Mouse (Mus musculus) B cell, adult (primary cell): ENCODE data around the gene Rp9. TPM values are rescaled to one million over a fixed set of nuclear protein-coding genes. Genes with fewer than 3 reads are reported as not detected.

Source experiments
- total RNA-seq: library from RNA; stranded (reverse); gene quantifications from 4 replicates; pipeline ENCODE4 v1.2.4, GENCODE M21; 2023; ENCODE audit not compliant: inconsistent age

Rp9 gene
- total RNA-seq: 63.6 to 83.4 TPM (median 72.1 TPM) in 4 replicates

GRCm38 (mm10) chr9:22469643-22470042 lies at the start of gene Rp9:
Gene Rp9 (minus strand): TSS chr9:22469743.

GRCm38 (mm10) chr9:22475424-22475868 lies 5.9 kb upstream of the Rp9 start, which contains the start of gene Bbs9:
Gene Bbs9 (plus strand): TSS chr9:22475715.

DNA sequence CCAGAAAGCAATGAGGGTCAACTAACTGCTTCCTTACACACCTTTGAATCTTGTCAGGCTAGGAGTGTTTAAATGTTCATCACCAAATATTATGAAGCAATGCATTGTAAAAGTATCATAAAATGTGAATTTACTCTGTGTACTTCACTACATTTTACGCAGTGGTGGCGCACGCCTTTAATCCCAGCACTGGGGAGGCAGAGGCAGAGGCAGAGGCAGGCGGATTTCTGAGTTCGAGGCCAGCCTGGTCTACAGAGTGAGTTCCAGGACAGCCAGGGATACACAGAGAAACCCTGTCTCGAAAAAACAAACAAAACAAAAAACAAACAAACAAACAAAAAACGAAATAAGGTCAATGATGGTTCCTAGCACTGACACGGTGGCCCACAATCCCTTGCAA lies 15.6 kb downstream of the Rp9 start, which contains the start of gene Gm17545:
Gene Gm17545 (plus strand): TSS at position 301 of the 400 bp plus-strand sequence.

GRCm38 (mm10) chr9:22411002-22411857 lies 58.3 kb downstream of the Rp9 start, which contains the start of gene 9530077C05Rik:
Gene 9530077C05Rik (plus strand): TSS chr9:22411513.

DNA sequence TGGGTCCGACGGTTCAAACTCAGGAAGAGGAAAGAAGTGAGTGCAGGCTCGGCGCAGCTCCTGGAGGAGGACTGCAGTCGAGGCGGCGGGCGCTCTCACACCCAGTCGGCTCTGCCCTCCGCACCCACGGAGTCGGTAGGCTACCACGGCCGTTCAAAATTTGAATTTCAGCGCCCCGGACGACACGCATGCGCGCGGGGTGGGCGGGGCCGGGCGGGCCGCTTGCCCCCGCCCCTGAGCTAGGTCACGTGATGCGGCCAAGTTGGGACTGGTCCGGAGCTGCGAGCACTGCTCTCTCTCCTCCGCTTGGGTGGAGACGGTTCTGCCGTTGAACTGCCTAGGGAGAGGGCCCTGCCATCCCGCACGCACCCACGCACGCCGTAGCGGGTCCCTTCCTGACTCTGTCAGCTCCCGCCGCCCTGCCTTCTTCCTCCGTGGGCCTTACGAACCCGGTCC lies 80.5 kb downstream of the Rp9 start, which contains the start of gene Anln:
Gene Anln (minus strand): TSS at position 168 of the 456 bp plus-strand sequence.

Other genes with a start within 250 kb of the Rp9 start
- gene Zfp809, start 244.0 kb downstream of the Rp9 start, total RNA-seq: 32.3 to 39.4 TPM (median 35.7 TPM) in 4 replicates
- gene Zfp599, start 209.8 kb downstream of the Rp9 start, total RNA-seq: 1.9 to 2.9 TPM (median 2.4 TPM) in 4 replicates
- gene Zfp810, start 162.1 kb downstream of the Rp9 start, total RNA-seq: 11.3 to 16.5 TPM (median 12.5 TPM) in 4 replicates
- 1.1 to 3.0 TPM (median 2.1 TPM) in 4 replicates for gene Anln, start 80.6 kb downstream of the Rp9 start, total RNA-seq
- 1.1 to 1.7 TPM (median 1.4 TPM) in 4 replicates for gene 9530077C05Rik, start 58.2 kb downstream of the Rp9 start, total RNA-seq
- not detected in 4 replicates for gene Gm17545, start 15.5 kb downstream of the Rp9 start, total RNA-seq
- 21.1 to 28.1 TPM (median 24.8 TPM) in 4 replicates for gene Bbs9, start 6.0 kb upstream of the Rp9 start, total RNA-seq